Mouse (Mus musculus): ENCODE results near the gene Vti1a. TPM values are rescaled to one million over a fixed set of nuclear protein-coding genes. Genes with fewer than 3 reads are reported as not detected.

The Vti1a gene
- total RNA-seq, 2 experiments from 2014 or later, result 16.0 to 16.2 TPM

GRCm38 (mm10) chr19:55562487-55563147 is 246.5 kb downstream of the Vti1a start:
- no peak for DNase-seq

GRCm38 (mm10) chr19:55563148-55563651 is 247.1 kb downstream of the Vti1a start:
- no peak for DNase-seq

GRCm38 (mm10) chr19:55564104-55564938 is 248.2 kb downstream of the Vti1a start:
- no peak for DNase-seq

- DNase-seq, result no peak
Observed at GRCm38 (mm10) chr19:55565111-55565510, 249.0 kb downstream of the Vti1a start.

GRCm38 (mm10) chr19:55565523-55566369 is 249.7 kb downstream of the Vti1a start:
- DNase-seq, result no peak

- DNase-seq, result no peak
Observed at GRCm38 (mm10) chr19:55569114-55569513, 253.0 kb downstream of the Vti1a start.

- no peak for DNase-seq
Observed at GRCm38 (mm10) chr19:55569894-55570293, 253.8 kb downstream of the Vti1a start.

GRCm38 (mm10) chr19:55570520-55571296 is 254.6 kb downstream of the Vti1a start:
- no peak for DNase-seq

GRCm38 (mm10) chr19:55571486-55571885 is 255.4 kb downstream of the Vti1a start:
- no peak for DNase-seq

GRCm38 (mm10) chr19:55577306-55578042 is 261.4 kb downstream of the Vti1a start:
- DNase-seq, result no peak

GRCm38 (mm10) chr19:55578094-55579085 is 262.3 kb downstream of the Vti1a start:
- no peak for DNase-seq

- DNase-seq, result no peak
Observed at GRCm38 (mm10) chr19:55579310-55579709, 263.2 kb downstream of the Vti1a start.

GRCm38 (mm10) chr19:55580152-55580551 is 264.1 kb downstream of the Vti1a start:
- DNase-seq, result no peak

- DNase-seq, result no peak
Observed at GRCm38 (mm10) chr19:55580667-55581066, 264.6 kb downstream of the Vti1a start.

GRCm38 (mm10) chr19:55582896-55583653 is 267.0 kb downstream of the Vti1a start:
- no peak for DNase-seq

GRCm38 (mm10) chr19:55585270-55586224 is 269.5 kb downstream of the Vti1a start:
- peak; percentile 38 for DNase-seq

- no peak for DNase-seq
Observed at GRCm38 (mm10) chr19:55587638-55588421, 271.7 kb downstream of the Vti1a start.
